8 mouse cellular contexts compared by ENCODE assay signal in the genomic region with DNA sequence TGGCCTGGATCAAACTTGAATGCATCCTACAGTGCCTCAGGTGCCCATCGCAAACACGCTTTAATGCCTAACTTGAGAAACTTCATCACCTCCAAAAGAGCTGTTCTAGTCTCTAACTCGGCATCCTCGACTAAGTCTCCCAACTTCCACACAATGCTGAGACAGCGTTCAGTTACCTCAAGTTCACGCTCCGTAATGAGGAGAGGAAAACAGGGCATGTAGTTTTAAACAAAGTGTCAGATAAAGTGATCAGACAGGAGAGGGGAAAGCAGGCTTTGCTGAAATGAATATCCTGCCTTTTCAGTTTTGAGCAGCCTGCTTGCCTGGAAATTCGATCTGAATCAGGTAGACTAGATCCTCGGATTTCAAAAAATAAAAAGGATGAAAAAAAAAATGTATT. TPM values are rescaled to one million over a fixed set of nuclear protein-coding genes. Genes with fewer than 3 reads are reported as not detected.
DNase-seq lines count a peak whose midpoint lies in the region; ATAC-seq and TF ChIP-seq lines count a peak whose summit lies in the region.

No protein-coding gene starts in this region.

- H3K27me3 ChIP-seq in kidney, embryonic 16.5 days (ENCODE audit: insufficient read depth, low read length) = no peaks in the 10 kb centered on the region
- no peaks in the 10 kb centered on the region for H3K27me3 ChIP-seq in embryonic facial prominence, embryonic 10.5 days (replicated peaks; ENCODE audit: low read depth, poor library complexity, severe bottlenecking)
- no peaks in the 10 kb centered on the region for H3K27me3 ChIP-seq in myocyte (ENCODE audit: control insufficient read depth, insufficient read depth, insufficient read length)

- peaks cover 13% of the 10 kb centered on the region; the same call in 1 of the 2 replicates for H3K4me1 ChIP-seq in kidney, embryonic 16.5 days (ENCODE audit: insufficient read depth, low read length)
- peaks cover 19% of the 10 kb centered on the region for H3K4me1 ChIP-seq in embryonic facial prominence, embryonic 10.5 days

- peak overlapping the region; percentile 67 for H3K4me2 ChIP-seq in kidney, embryonic 16.5 days (replicated peaks; ENCODE audit: low read depth, low read length)
- peak overlapping the region; percentile 72 for H3K4me2 ChIP-seq in myocyte (ENCODE audit: low read depth)

- no peaks in the 10 kb centered on the region for H3K9me3 ChIP-seq in kidney, embryonic 16.5 days (ENCODE audit: low read length)
- H3K9me3 ChIP-seq in embryonic facial prominence, embryonic 10.5 days = no peaks in the 10 kb centered on the region

- no peak for DNase-seq in kidney, adult 9 months
- no peak for DNase-seq in embryonic facial prominence, embryonic 10.5 days (ENCODE audit: low spot score)
- peak; percentile 39 for DNase-seq in induced T-regulatory cell, adult 2 months (ENCODE audit: low read depth)
- no peak for DNase-seq in frontal cortex, postnatal 10 days (ENCODE audit: low spot score in 2 of 2)
- DNase-seq in left cerebral cortex, adult 18-20 months (ENCODE audit: low spot score in 2 of 2) = no peak
- DNase-seq in thymus, postnatal 10 days (ENCODE audit: low spot score in 2 of 2) = no peak

- WGBS in kidney, embryonic 16.5 days = 5% methylated on average over 9 of the region's 9 CpGs
- 20% methylated on average over 9 of the region's 9 CpGs for WGBS in embryonic facial prominence, embryonic 10.5 days

- no peak overlapping the region for H3K27ac ChIP-seq in kidney, embryonic 16.5 days (ENCODE audit: low read length)
- H3K27ac ChIP-seq in embryonic facial prominence, embryonic 10.5 days (replicated peaks) = peak overlapping the region; percentile 91

- no peak for ATAC-seq in kidney, embryonic 16.5 days (ENCODE audit: low FRiP score, low TSS enrichment)

- H3K4me3 ChIP-seq in kidney, embryonic 16.5 days (ENCODE audit: low read length) = peak overlapping the region; percentile 92
- H3K4me3 ChIP-seq in embryonic facial prominence, embryonic 10.5 days = peak overlapping the region; percentile 85
- peak overlapping the region; percentile 84 for H3K4me3 ChIP-seq in myocyte

- peak overlapping the region; percentile 70 for H3K9ac ChIP-seq in kidney, embryonic 16.5 days (replicated peaks; ENCODE audit: low read length)

- H3K79me2 ChIP-seq in myocyte (ENCODE audit: control insufficient read depth, insufficient read depth) = peaks cover 58% of the 10 kb centered on the region

- no peak for TF ChIP-seq POLR2A in myocyte (IDR thresholded peaks at IDR 0.05; ENCODE audit: insufficient read length, low read depth)

- peak overlapping the region; percentile 47 for H3ac ChIP-seq in myocyte (ENCODE audit: control insufficient read depth, insufficient read length)

- H3K36me3 ChIP-seq in kidney, embryonic 16.5 days (ENCODE audit: insufficient read depth, low read length) = peaks cover 11% of the 10 kb centered on the region
- H3K36me3 ChIP-seq in embryonic facial prominence, embryonic 10.5 days (replicated peaks) = peaks cover 35% of the 10 kb centered on the region
- peaks cover 34% of the 10 kb centered on the region for H3K36me3 ChIP-seq in myocyte (ENCODE audit: control insufficient read depth, insufficient read depth)

TF ChIP-seq in myocyte, 11 proteins besides CTCF, POLR2A, EP300 and RAD21:
- TF ChIP-seq USF1 (IDR thresholded peaks at IDR 0.05; ENCODE audit: low read depth) (no peak), MYOG (IDR thresholded peaks at IDR 0.05; ENCODE audit: control insufficient read depth in 1 of 3, insufficient read depth in 1 of 3, insufficient read length in 2 of 3, low read depth in 2 of 3) (no peak), SRF (IDR thresholded peaks at IDR 0.05; ENCODE audit: control insufficient read depth, insufficient read length, low read depth) (no peak), E2F4 (IDR thresholded peaks at IDR 0.05; ENCODE audit: insufficient read depth) (no peak), POLR2AphosphoS2 (IDR thresholded peaks at IDR 0.05; ENCODE audit: insufficient read length, low read depth) (no peak), CEBPB (IDR thresholded peaks at IDR 0.05; ENCODE audit: insufficient read depth, poor library complexity, severe bottlenecking) (no peak), MYOD1 (IDR thresholded peaks at IDR 0.05; ENCODE audit: control insufficient read depth in 1 of 3, insufficient read length in 2 of 3, low read depth in 2 of 3) (no peak), REST (IDR thresholded peaks at IDR 0.05; ENCODE audit: insufficient read depth, insufficient read length) (no peak), MAX (IDR thresholded peaks at IDR 0.05; ENCODE audit: low read depth) (no peak)

RNA-seq across cellular contexts. Expression of a gene that starts 1.0 kb away (rescaled TPM):
- polyA plus RNA-seq in kidney, embryonic 16.5 days (2015; fragmentation: Nextera tagmentation; extraction: Ambion mirVana) = 73.8 and 82.0 TPM in 2 replicates
- polyA plus RNA-seq in embryonic facial prominence, embryonic 10.5 days (2016; fragmentation: Nextera tagmentation; extraction: Ambion mirVana) = 152 and 166 TPM in 2 replicates
- 65.0 TPM for polyA plus RNA-seq in myocyte (2012; fragmentation: generic; extraction: Trizol)
- 100 to 1,000 TPM in 1 of 2 experiments, 10 to 100 TPM in 1; 93.9 to 121 TPM for total RNA-seq in left cerebral cortex, adult 18-20 months (2021)

RNA-seq across cellular contexts. Expression of a gene that starts 39.7 kb away (rescaled TPM):
- polyA plus RNA-seq in kidney, embryonic 16.5 days (2015; fragmentation: Nextera tagmentation; extraction: Ambion mirVana) = 66.8 and 67.6 TPM in 2 replicates
- polyA plus RNA-seq in embryonic facial prominence, embryonic 10.5 days (2016; fragmentation: Nextera tagmentation; extraction: Ambion mirVana) = 75.7 and 81.6 TPM in 2 replicates
- polyA plus RNA-seq in myocyte (2012; fragmentation: generic; extraction: Trizol) = 44.3 TPM
- 1,000 to 10,000 TPM; 1,840 to 1,955 TPM for total RNA-seq in left cerebral cortex, adult 18-20 months (2021)
